Mouse (Mus musculus) myocyte (in vitro differentiated cells): ENCODE measurements around the gene Srsf10.

Experiments used
- E2F4 ChIP-seq: IDR thresholded peaks from one replicate; pipeline ENCODE4 v1.6.1; 2011; ENCODE audit warnings: mild to moderate bottlenecking, control low read depth, moderate library complexity; ENCODE audit not compliant: insufficient read depth
- MAX ChIP-seq: IDR thresholded peaks from one replicate; pipeline ENCODE4 v1.6.1; 2011; ENCODE audit warnings: low read depth, mild to moderate bottlenecking, control low read depth
- POLR2A ChIP-seq: IDR thresholded peaks from one replicate; pipeline ENCODE4 v1.6.1; 2011; ENCODE audit warnings: low read depth, mild to moderate bottlenecking, control low read depth, moderate library complexity; ENCODE audit not compliant: insufficient read length
- POLR2AphosphoS2 ChIP-seq: IDR thresholded peaks from one replicate; pipeline ENCODE4 v1.6.1; 2011; ENCODE audit warnings: low read depth, control low read depth; ENCODE audit not compliant: insufficient read length
- REST ChIP-seq: IDR thresholded peaks from one replicate; pipeline ENCODE4 v1.6.1; 2011; ENCODE audit warnings: mild to moderate bottlenecking, control low read depth, moderate library complexity; ENCODE audit not compliant: insufficient read depth, insufficient read length
- SRF ChIP-seq: IDR thresholded peaks from one replicate; pipeline ENCODE4 v1.6.1; 2011; ENCODE audit warnings: low read depth; ENCODE audit not compliant: control insufficient read depth, insufficient read length
- TCF12 ChIP-seq: IDR thresholded peaks from one replicate; pipeline ENCODE4 v1.6.1; 2011; ENCODE audit warnings: mild to moderate bottlenecking, control low read depth; ENCODE audit not compliant: poor library complexity, insufficient read depth, severe bottlenecking
- USF1 ChIP-seq: IDR thresholded peaks from one replicate; pipeline ENCODE4 v1.6.1; 2011; ENCODE audit warnings: low read depth, mild to moderate bottlenecking, control low read depth, moderate library complexity

- no peak for TF ChIP-seq POLR2AphosphoS2
- no peak for TF ChIP-seq POLR2A
- no peak for TF ChIP-seq TCF12
- TF ChIP-seq USF1 = no peak
- no peak for TF ChIP-seq SRF
- no peak for TF ChIP-seq REST
- TF ChIP-seq MAX = no peak
- TF ChIP-seq E2F4 = no peak
These were observed 20.0 kb downstream of the Srsf10 start for GRCm38 (mm10) chr4:135875546-135875945.
